Mouse (Mus musculus): Measurements from ENCODE around the gene Khsrp.
"Not testable (repeated sequence)": the region's sequence is repeated elsewhere in the genome, so short reads cannot be mapped to it uniquely, and the experiment has no call there.

Khsrp gene

GRCm38 (mm10) chr17:57030931-57031660 lies at the start of gene Khsrp:
Gene Khsrp (minus strand): TSS chr17:57031522.
- peak in 1 of 2 experiments; percentile 46 for DNase-seq (ENCODE audit: low spot score in 2 of 2)

- DNase-seq (ENCODE audit: low spot score in 2 of 2): no peak
These were observed 48.6 kb upstream of the Khsrp start for GRCm38 (mm10) chr17:57079919-57080318.

GRCm38 (mm10) chr17:57078336-57078735 lies 47.0 kb upstream of the Khsrp start, which contains the start of gene Dennd1c:
Gene Dennd1c (minus strand): TSS chr17:57078514.
- no peak for DNase-seq (ENCODE audit: low spot score in 2 of 2)

GRCm38 (mm10) chr17:57076916-57077315 lies 45.6 kb upstream of the Khsrp start:
- DNase-seq (ENCODE audit: low spot score in 2 of 2): no peak

- DNase-seq (ENCODE audit: low spot score in 2 of 2): no peak
These were observed 39.4 kb upstream of the Khsrp start for GRCm38 (mm10) chr17:57070699-57071098.

GRCm38 (mm10) chr17:57070272-57070671 lies 39.0 kb upstream of the Khsrp start:
- DNase-seq (ENCODE audit: low spot score in 2 of 2): no peak

- no peak for DNase-seq (ENCODE audit: low spot score in 2 of 2)
These were observed 35.6 kb upstream of the Khsrp start for GRCm38 (mm10) chr17:57066908-57067307.

GRCm38 (mm10) chr17:57063031-57063430 lies 31.7 kb upstream of the Khsrp start:
- no peak for DNase-seq (ENCODE audit: low spot score in 2 of 2)

GRCm38 (mm10) chr17:57062548-57062947 lies 31.2 kb upstream of the Khsrp start:
- DNase-seq (ENCODE audit: low spot score in 2 of 2): no peak

GRCm38 (mm10) chr17:57062011-57062521 lies 30.7 kb upstream of the Khsrp start:
- no peak for DNase-seq (ENCODE audit: low spot score in 2 of 2)

- no peak for DNase-seq (ENCODE audit: low spot score in 2 of 2)
These were observed 29.7 kb upstream of the Khsrp start for GRCm38 (mm10) chr17:57061069-57061468.

GRCm38 (mm10) chr17:57060231-57060801 lies 29.0 kb upstream of the Khsrp start:
- peak; percentile 92 to 94 for DNase-seq (ENCODE audit: low spot score in 2 of 2)

GRCm38 (mm10) chr17:57059486-57059977 lies 28.2 kb upstream of the Khsrp start, which contains the start of gene Slc25a23:
Gene Slc25a23 (minus strand): TSS chr17:57059863.
- peak; percentile 79 to 81 for DNase-seq (ENCODE audit: low spot score in 2 of 2)

GRCm38 (mm10) chr17:57058891-57059485 lies 27.7 kb upstream of the Khsrp start, which contains the start of gene Crb3:
Gene Crb3 (plus strand): TSS chr17:57059105.
- peak in 1 of 2 experiments; percentile 34 for DNase-seq (ENCODE audit: low spot score in 2 of 2)

GRCm38 (mm10) chr17:57056246-57056645 lies 24.9 kb upstream of the Khsrp start:
- DNase-seq (ENCODE audit: low spot score in 2 of 2): no peak

- DNase-seq (ENCODE audit: low spot score in 2 of 2): not testable (repeated sequence)
These were observed 20.4 kb upstream of the Khsrp start for GRCm38 (mm10) chr17:57051679-57052078.

- DNase-seq (ENCODE audit: low spot score in 2 of 2): no peak
These were observed 17.5 kb upstream of the Khsrp start for GRCm38 (mm10) chr17:57048816-57049215.

- DNase-seq (ENCODE audit: low spot score in 2 of 2): no peak
These were observed 16.1 kb upstream of the Khsrp start for GRCm38 (mm10) chr17:57047406-57047805.

- no peak for DNase-seq (ENCODE audit: low spot score in 2 of 2)
These were observed 10.2 kb upstream of the Khsrp start, which contains the start of gene Slc25a41 for GRCm38 (mm10) chr17:57041554-57041953. Gene Slc25a41 (minus strand): TSS chr17:57041654.

- DNase-seq (ENCODE audit: low spot score in 2 of 2): no peak
These were observed 7.7 kb upstream of the Khsrp start for GRCm38 (mm10) chr17:57038978-57039377.

- DNase-seq (ENCODE audit: low spot score in 2 of 2): no peak
These were observed 1.5 kb upstream of the Khsrp start for GRCm38 (mm10) chr17:57032854-57033253.

Measured in frontal cortex, postnatal 10 days (tissue).